Mouse (Mus musculus) brain, adult 2 months (tissue): ENCODE measurements around the gene Hyal1.
"Not testable (repeated sequence)": the region's sequence is repeated elsewhere in the genome, so short reads cannot be mapped to it uniquely, and the experiment has no call there.

Source experiments
- DNase-seq: peaks from one replicate; pipeline ENCODE4 v3.0.0; 2011; ENCODE audit warnings: low read depth, low spot score

Hyal1 gene

GRCm38 (mm10) chr9:107550491-107551116, 26.1 kb upstream of the Hyal1 start:
- DNase-seq: no peak

DNA sequence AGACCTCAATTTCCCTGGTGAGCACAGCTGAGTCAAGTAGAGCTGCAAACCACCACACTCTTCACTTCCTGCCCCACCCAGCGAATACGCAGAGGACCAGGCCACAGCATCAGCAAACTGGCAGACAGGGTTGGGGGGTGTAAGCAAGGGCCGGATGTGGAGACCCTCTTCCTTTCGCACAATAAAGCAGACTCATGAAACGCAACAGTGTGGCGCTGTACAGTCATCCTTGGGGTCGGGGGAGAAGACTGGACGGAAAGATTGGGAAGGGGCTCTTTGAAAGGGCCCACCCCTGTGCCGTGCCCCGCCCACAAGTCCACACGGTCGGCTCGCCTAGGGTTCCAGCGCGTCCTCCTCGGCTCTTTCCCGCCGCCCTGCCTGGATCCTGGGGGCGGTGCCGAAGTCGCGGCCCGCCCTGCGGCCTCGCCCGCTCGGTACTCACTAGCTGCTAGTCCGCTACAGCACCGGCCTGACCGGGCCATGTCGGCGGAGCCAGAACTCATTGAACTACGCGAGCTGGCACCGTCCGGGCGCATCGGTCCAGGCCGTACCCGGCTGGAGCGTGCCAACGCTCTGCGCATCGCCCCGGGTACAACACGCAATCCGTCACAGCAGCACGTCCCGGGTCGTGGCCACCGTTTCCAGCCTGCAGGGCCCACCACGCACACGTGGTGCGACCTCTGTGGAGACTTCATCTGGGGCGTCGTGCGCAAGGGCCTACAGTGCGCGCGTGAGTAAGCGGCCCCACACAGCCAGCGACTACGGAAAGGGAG, 25.4 kb upstream of the Hyal1 start, which contains the start of gene Rassf1:
TSS of gene Rassf1 (plus strand) at position 439 of the 773 bp plus-strand sequence.
- DNase-seq: no peak

- DNase-seq: no peak
These were observed 24.8 kb upstream of the Hyal1 start for GRCm38 (mm10) chr9:107551890-107552355.

DNA sequence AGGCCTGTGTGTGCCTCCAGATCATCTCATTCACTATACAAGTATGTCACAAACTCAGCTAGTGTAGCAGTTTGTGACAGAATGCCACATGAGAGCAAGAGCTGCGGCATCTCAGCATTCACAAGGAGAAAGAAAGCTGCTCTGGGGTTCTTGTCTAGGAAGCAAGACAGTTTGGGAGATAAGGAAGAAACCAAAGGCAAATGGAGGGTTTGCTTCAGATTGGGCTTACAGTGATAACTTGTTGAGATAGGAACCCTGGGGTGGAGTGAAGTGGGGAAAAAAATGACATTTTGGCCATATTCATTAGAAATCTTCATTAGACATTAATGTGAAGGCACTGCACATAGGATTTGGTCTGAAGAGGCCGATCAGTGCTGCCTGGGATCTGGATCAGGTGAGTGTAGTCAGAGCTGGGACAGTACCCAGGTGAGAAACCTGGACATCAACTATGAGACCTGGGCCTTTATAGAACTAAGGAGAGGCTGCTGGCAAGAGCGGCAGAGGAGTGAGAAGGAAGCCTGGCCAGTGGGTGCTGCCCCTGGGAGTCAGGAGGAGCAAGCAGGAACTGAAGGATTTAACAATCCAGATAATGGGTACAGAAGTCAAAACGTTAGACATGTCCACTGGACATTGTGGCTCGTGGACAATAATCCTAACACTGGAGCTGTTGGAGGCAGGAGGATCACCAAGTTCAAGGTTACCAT, 23.9 kb upstream of the Hyal1 start:
- no peak for DNase-seq

DNA sequence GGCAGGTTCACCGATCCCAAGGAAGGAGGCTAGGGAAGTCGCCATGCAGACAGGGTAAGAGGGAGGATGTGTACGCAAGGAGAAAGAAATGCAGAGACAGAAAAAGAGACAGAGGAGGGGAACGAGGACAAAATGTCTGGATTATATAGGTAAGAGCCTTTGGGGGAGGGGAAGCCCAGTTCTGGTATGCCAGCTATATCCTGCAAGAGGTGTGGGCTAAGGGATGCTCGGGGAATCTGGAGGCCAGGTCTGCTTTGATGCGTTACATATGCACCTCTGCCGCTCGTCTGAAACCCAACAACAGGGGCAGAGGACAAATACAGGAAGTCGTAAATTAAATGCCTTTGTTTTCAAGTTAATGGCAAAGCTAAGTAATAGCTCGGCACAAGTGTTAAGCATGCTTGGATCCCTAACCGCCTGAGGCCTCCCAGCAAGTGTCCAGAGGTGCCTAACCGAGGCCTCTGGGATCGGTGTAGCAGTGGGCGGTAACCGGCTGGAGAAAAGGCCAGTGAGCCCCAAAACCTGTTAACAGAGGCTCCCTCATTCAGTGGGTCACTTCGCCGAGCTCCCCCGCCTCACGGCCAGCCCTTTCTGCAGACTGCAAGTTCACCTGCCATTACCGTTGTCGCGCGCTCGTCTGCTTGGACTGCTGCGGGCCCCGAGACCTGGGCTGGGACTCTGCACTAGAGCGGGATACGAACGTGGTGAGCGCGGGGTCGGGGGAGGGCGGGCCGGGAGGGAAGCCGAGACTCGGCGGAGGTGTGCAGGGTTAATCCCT, 23.0 kb upstream of the Hyal1 start:
- no peak for DNase-seq

GRCm38 (mm10) chr9:107554319-107554825, 22.4 kb upstream of the Hyal1 start:
- DNase-seq: peak; percentile 100

DNA sequence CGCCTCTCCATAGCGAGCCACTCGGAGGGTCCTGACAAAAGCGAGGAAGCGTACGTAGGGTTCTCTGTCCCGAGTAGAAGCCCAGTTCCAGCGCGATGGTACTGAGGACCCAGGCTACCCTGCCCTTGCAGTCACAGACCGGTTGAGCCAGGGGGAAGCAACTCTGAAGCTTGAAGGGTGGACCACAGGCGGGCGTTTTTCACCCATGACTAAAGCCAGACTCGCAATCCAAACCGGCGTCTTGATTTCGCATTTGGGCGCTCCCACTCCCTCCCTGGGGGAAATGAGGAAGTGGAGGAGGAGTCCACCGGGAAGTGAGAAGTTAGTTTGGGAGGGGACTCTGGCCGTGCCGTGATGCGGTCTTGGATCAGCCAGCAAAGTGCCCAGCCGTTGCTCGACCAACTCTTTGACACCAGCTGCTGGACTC, 21.7 kb upstream of the Hyal1 start:
- peak; percentile 43 for DNase-seq

DNA sequence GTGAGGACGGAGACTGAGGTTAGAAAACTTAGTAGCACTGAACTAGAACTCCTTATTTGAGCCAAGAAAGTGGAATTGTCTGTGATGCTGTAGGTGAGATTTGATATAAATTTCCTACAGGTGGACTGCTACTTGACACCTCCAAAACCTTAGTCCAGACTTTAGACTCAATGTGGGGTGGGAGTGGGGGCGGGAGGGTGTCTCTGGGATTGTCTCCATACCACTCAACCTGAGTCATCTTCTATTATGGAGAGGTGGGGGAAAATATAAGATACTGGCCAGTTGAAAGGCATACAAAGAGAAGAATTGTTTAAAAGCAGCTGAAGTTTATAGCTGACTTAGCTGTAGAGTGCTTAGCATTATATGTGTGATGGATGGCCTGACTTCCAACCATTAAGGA, 21.0 kb upstream of the Hyal1 start:
- DNase-seq: no peak

GRCm38 (mm10) chr9:107556346-107556745, 20.4 kb upstream of the Hyal1 start:
- DNase-seq: no peak

- peak; percentile 99 for DNase-seq
These were observed 13.6 kb upstream of the Hyal1 start, which contains the start of gene Tusc2 for GRCm38 (mm10) chr9:107563029-107563581. Tusc2 (plus strand) TSS chr9:107563255.

GRCm38 (mm10) chr9:107565556-107565955, 11.2 kb upstream of the Hyal1 start:
- not testable (repeated sequence) for DNase-seq

DNA sequence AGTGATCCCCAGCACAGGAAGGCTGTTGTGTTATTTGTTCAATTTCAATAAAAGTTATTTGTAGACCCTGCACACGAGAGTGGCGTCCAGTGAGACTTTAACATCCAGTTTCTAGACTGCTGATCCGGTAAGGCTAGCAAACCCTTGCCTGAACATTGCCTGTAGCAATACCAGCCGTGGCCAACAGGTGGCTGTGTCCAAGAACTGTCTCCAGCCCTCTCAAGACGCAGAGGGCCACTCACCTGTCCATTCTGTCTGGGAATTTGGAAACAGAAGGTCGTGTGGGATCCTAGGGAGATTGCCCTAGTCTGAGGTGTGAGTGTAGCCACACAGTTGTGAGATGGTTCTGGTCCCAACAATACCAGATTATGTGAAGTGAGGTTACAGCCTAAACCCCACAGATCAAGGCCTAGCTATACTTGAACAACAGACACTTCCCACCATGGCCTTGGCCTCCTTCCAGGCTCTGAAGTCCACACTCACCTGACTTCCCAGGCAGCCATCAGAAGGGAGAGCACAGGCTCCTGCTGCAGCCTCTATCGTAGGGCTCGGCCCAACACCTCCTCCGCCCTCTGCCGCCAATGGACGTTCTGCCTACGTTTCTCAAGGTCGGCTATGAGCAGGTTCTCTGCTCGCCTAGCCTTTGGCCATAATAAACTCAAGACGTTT, 10.6 kb upstream of the Hyal1 start:
- DNase-seq: peak; percentile 87

DNA sequence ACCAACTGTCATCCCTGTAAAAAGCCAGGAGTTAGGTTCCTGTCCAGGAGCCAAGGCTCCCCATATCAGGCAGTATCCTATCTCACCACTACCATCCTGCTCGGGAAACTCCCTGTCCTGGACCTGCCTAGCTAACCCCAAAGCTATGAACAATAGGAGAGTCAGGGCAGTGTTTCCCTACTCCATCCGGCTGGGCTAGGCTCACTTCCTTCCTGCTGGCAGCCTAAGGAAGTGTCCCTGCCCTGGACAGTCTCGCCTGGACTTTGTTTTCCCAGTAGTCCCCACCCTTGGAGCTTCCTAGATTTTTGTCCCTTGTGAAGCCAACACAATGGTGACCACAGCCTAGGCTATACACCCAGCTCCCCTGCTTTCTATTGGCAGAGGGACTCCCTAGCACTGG, 9.9 kb upstream of the Hyal1 start:
- no peak for DNase-seq

DNA sequence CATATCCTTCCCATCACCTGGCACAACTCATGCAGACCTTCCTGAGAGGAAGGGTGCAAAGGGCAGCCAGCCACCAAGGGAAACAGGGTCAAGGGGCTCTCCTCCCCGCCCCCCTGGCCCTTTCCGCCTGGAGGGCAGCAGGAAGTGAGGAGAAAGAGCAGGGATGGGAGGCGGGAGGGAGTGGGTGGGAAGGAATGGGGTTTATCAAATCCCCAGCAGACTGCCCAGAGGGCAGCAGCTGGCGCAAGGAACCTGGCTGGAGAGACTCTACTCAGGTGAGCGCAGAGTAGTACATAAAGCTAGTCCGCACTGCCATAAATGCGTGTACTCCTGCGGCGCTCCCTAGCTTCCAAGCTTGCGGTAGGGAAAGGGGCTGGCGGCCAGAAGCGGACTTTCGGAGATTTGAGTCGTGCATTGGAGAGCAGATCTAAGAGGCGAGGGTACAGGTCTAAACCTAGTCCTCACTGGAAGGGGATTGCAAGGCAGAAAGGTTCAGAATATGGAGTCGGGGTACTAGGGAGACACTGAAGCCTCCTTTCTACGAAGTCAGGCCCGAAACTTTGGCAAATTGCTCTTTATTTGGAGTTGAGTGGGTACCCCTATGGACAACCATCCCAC, 8.9 kb upstream of the Hyal1 start, which contains the start of gene Hyal2:
TSS of gene Hyal2 (plus strand) at position 244 of the 618 bp plus-strand sequence.
- DNase-seq: no peak

DNA sequence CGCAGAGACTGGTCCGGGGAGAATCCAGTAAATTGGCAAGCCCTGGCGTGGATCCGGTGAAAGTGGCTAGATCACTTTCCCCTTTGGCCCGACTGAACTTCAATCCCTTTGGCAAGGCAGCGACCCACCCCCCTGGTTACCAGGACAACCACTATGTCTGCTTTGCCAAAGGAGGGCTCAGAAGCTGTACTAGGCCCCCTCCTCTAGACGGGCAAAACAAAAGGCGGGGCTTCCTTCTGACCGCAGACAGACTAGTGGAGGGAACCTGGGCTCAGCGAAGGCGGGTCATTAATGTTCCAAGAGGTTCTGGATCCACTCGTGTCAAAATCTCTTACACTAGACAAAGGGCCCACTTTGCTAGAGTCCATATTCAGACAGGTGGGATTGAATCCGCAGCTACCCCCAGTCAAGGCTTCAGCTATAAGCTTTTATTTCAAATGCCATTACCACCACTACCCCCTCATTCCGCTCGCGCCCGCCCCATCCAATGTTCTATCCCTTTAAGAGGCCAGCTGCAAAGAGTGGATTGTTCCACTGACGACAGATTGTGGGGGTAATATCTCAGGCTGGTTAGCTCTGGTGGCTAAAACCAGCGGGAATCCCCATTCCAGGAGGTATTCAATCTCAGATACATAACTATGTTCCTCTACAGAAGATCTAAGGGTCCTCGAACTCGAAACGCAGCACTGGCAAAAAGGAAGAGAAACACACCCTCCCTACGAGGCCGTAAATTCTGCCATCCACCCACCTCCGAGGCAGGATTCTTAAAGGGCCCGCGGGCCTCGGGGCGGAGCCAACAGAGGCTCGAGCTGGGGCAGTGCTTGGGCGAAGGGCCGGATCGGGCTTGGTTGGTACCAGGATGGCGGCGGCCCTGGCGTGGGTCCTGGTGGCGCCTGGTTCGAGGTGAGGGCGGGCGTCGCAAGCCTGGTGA, 8.1 kb upstream of the Hyal1 start:
- peak; percentile 88 for DNase-seq

- peak; percentile 35 for DNase-seq
These were observed 7.5 kb upstream of the Hyal1 start for GRCm38 (mm10) chr9:107569270-107569669.

DNA sequence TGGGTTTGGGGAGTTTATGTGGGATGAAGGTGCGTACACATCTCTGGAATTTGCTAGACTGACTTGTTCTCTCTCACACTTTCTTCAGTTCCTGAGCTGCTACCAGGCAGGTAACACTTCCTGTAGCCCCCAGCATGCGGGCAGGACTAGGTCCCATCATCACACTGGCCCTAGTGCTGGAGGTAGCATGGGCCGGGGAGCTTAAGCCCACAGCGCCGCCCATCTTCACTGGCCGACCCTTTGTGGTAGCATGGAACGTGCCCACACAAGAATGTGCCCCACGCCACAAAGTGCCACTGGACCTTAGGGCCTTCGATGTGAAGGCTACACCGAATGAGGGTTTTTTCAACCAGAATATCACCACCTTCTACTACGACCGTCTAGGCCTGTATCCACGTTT, 6.7 kb upstream of the Hyal1 start:
- no peak for DNase-seq

DNA sequence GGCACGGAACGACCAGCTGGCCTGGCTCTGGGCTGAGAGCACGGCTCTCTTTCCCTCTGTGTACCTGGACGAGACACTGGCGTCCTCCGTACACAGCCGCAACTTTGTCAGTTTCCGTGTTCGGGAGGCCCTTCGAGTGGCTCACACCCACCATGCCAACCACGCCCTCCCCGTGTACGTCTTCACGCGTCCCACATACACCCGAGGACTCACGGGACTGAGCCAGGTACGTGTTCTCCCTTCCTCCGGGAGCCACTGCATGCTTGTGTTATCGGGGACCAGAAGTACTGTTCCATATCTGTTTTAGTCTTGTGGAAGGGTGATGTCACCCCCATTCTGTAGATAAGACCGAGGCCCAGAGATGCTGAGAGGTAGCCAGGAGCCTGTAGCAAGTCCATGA, 5.9 kb upstream of the Hyal1 start:
- no peak for DNase-seq
